Mouse (Mus musculus): Measurements from ENCODE around the gene Zcchc7.

DNA sequence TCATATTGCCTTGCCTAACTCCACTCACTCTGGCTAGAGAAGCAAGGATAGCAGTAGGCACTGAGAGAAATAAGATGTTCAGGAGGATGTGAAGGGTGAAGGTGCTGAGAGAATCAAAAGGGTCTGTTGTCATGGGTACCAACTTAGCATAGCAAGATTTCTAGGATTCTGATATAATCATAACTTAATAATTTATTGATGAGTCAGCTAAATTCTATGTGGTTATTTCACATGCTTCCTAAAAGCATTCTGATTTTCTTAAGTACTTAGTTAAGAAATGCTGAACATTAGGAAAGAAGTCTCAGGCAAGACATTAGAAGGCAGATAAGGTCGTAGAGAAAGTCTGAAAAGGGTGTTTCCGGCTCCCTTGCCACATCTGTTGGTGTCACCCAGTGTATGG lies 172.3 kb downstream of the Zcchc7 start:
- TF ChIP-seq POLR2A (IDR thresholded peaks at IDR 0.05; ENCODE audit: insufficient read depth, low read length): no peak
- TF ChIP-seq CTCF (IDR thresholded peaks at IDR 0.05; ENCODE audit: low read depth, low read length): no peak
- no peak for TF ChIP-seq EP300 (IDR thresholded peaks at IDR 0.05; ENCODE audit: insufficient read depth, low read depth, low read length)

Data from ES-Bruce4 (cell line).